Mouse (Mus musculus) G1E (cell line): ENCODE data around the gene Sult2b1.

Experiments
- CTCF ChIP-seq: IDR thresholded peaks from 2 replicates; pipeline ENCODE4 v1.5.1; 2012; ENCODE audit warnings: low read depth, low read length, inconsistent platforms, mixed read lengths
- TAL1 ChIP-seq: conservative IDR thresholded peaks from 2 replicates; pipeline ENCODE4 v1.6.1; 2012; ENCODE audit warnings: low read depth, low read length, inconsistent platforms, mixed read lengths

DNA sequence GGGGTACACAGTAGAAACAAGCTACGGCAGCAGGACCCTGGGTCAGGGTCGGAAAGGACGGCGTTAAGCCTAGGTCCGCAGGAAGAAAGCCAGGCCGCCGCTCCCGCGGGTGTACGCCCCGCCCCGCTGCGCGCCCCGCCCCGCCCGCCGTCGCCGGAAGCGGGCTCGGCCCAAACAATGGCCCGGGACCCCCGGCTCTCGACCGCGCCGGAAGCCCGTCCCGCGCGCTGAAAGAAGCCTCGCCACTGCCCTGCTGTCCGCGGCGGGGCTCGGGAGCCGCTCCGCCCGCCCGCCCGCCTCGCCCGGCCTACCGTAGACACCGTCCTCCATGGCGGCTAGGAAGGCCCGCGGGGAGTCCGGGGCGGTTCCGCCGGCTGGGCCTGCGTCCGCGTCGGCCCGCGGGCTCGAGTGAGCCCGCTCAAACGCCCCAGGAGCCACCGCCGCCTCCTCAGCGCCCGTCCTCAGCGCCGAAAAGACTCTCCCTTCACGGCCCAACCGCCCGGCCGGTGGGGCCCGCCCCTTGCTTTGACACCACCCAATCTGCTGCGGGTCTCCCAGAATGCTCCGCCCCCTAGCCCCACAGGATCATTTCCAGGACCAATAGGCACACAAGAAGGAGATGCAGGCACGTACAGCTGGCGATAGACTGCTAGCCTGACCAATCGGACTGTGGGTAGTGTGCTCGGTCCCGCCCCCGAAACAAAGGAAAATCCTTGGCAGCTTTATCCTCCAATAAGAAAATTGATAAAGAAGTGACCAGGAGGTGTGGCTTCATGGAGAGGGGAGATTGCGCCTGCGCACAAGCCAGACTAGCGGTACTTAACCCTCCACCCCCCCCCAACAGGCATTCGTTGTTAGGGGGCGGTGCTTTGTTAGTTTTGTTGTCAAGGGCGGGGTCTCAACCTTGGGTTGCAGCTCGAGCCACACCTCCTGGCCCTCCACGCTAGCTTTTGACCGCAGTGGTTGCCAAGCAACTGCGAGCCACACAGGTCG lies 29.6 kb upstream of the Sult2b1 start, which contains the start of gene Cyth2:
- no peak for TF ChIP-seq CTCF
- TF ChIP-seq TAL1, result no peak
